Mouse (Mus musculus) heart, embryonic 16.5 days (tissue): ENCODE measurements around the gene Pspc1. TPM values are rescaled to one million over a fixed set of nuclear protein-coding genes. Genes with fewer than 3 reads are reported as not detected.

Experiments
- ATAC-seq: fragments of 200-750 bp; cut with Nextera tagmentation; replicated peaks from 2 replicates; pipeline ENCODE4 v1.8.0; 2017; ENCODE audit warnings: moderate number of reproducible peaks; ENCODE audit not compliant: insufficient read depth, low FRiP score; ENCODE audit errors: extremely low read depth
- H3K27ac ChIP-seq: fragments of 300-500 bp; sonication (generic); 2 replicates; pipeline ENCODE4 v1.5.1; 2014; ENCODE audit warnings: mild to moderate bottlenecking, low read length, control low read depth, moderate library complexity
- H3K27me3 ChIP-seq: fragments of 300-500 bp; sonication (generic); 2 replicates; pipeline ENCODE4 v1.6.1; 2014; ENCODE audit warnings: low read length, mixed read lengths; ENCODE audit not compliant: control insufficient read depth, insufficient read depth
- H3K36me3 ChIP-seq: fragments of 300-500 bp; sonication (generic); 2 replicates; pipeline ENCODE4 v1.6.1; 2014; ENCODE audit not compliant: control insufficient read depth, insufficient read depth
- H3K4me1 ChIP-seq: fragments of 300-500 bp; sonication (generic); 2 replicates; pipeline ENCODE4 v1.6.1; 2014; ENCODE audit warnings: low read length, mixed read lengths; ENCODE audit not compliant: control insufficient read depth, insufficient read depth
- H3K4me2 ChIP-seq: fragments of 300-500 bp; sonication (generic); 2 replicates; pipeline ENCODE4 v1.6.1; 2014; ENCODE audit warnings: low read depth, mild to moderate bottlenecking, control low read depth, low read length
- H3K4me3 ChIP-seq: fragments of 300-500 bp; sonication (generic); 2 replicates; pipeline ENCODE4 v1.5.1; 2014; ENCODE audit warnings: mild to moderate bottlenecking, control low read depth, low read length
- H3K9ac ChIP-seq: fragments of 300-500 bp; sonication (generic); 2 replicates; pipeline ENCODE4 v1.6.1; 2014; ENCODE audit warnings: low read length, control low read depth
- H3K9me3 ChIP-seq: fragments of 300-500 bp; sonication (generic); replicated peaks from 2 replicates; pipeline ENCODE4 v1.6.1; 2016; ENCODE audit warnings: low read length; ENCODE audit not compliant: control insufficient read depth
- WGBS: fragments of 180-500 bp; shearing (Covaris S2); extraction: QIAGEN DNeasy Blood & Tissue Kit; methylation state at CpG from one replicate; pipeline ENCODE4 v1.1.7; 2014; 5-methylcytosine and 5-hydroxymethylcytosine counted together
- polyA plus RNA-seq: library from polyadenylated mRNA; unstranded; fragments of >200 nt; fragmentation: Nextera tagmentation; extraction: Ambion mirVana; gene quantifications from 2 replicates; pipeline ENCODE4 v1.2.1, GENCODE M21; 2015

Gene Pspc1
- polyA plus RNA-seq, 1 experiment from 2014 or later: 19.6 TPM

GRCm38 (mm10) chr14:56740175-56740574 is 37.9 kb downstream of the Pspc1 start:
- no peak for ATAC-seq
- Histone ChIP-seq H3K4me3 (no peak overlapping the region), H3K9ac (no peak overlapping the region), H3K4me2 (no peak overlapping the region), H3K4me1 (no peaks in the 10 kb centered on the region), H3K9me3 (no peaks in the 10 kb centered on the region), H3K27ac (no peak overlapping the region), H3K36me3 (no peaks in the 10 kb centered on the region), H3K27me3 (no peaks in the 10 kb centered on the region)
- WGBS: 89% methylated on average over 1 of the region's 1 CpGs

GRCm38 (mm10) chr14:56726493-56726892 is 51.6 kb downstream of the Pspc1 start:
- no peak overlapping the region for H3K4me3 ChIP-seq
- no peak overlapping the region for H3K27ac ChIP-seq
- no peak for ATAC-seq
- no peaks in the 10 kb centered on the region for H3K27me3 ChIP-seq
- no peak overlapping the region for H3K4me2 ChIP-seq
- H3K9me3 ChIP-seq: no peaks in the 10 kb centered on the region
- 65% methylated on average over 1 of the region's 1 CpGs for WGBS
- H3K36me3 ChIP-seq: 0 out of 2 replicates have a peak, but pooled peaks cover 5% of the 10 kb centered on the region
- H3K9ac ChIP-seq: no peak overlapping the region
- no peaks in the 10 kb centered on the region for H3K4me1 ChIP-seq

GRCm38 (mm10) chr14:56705687-56706086 is 72.4 kb downstream of the Pspc1 start:
- H3K27me3 ChIP-seq: no peaks in the 10 kb centered on the region
- no peaks in the 10 kb centered on the region for H3K9me3 ChIP-seq
- no peak overlapping the region for H3K9ac ChIP-seq
- no peak for ATAC-seq
- H3K4me3 ChIP-seq: no peak overlapping the region
- peaks cover 12% of the 10 kb centered on the region for H3K4me1 ChIP-seq
- peaks cover 10% of the 10 kb centered on the region for H3K36me3 ChIP-seq
- WGBS: 57% methylated on average over 4 of the region's 4 CpGs
- H3K4me2 ChIP-seq: no peak overlapping the region
- H3K27ac ChIP-seq: no peak overlapping the region

- ATAC-seq: no peak
- no peak overlapping the region for H3K4me2 ChIP-seq
- 90% methylated on average over 4 of the region's 4 CpGs for WGBS
- H3K9me3 ChIP-seq: no peaks in the 10 kb centered on the region
- no peak overlapping the region for H3K9ac ChIP-seq
- no peak overlapping the region for H3K4me3 ChIP-seq
- no peak overlapping the region for H3K27ac ChIP-seq
- H3K4me1 ChIP-seq: peaks cover 12% of the 10 kb centered on the region
- no peaks in the 10 kb centered on the region for H3K27me3 ChIP-seq
- H3K36me3 ChIP-seq: peaks cover 25% of the 10 kb centered on the region
Observed at GRCm38 (mm10) chr14:56702644-56703043, 75.5 kb downstream of the Pspc1 start.

GRCm38 (mm10) chr14:56697836-56698235 is 80.3 kb downstream of the Pspc1 start:
- whole genome bisulfite sequencing: 91% methylated on average over 5 of the region's 5 CpGs
- Histone ChIP-seq H3K27me3 (no peaks in the 10 kb centered on the region), H3K36me3 (peaks cover 54% of the 10 kb centered on the region), H3K4me1 (peaks cover 4% of the 10 kb centered on the region; the same call in 1 of the 2 replicates), H3K4me2 (no peak overlapping the region), H3K27ac (no peak overlapping the region), H3K9me3 (no peaks in the 10 kb centered on the region), H3K4me3 (no peak overlapping the region), H3K9ac (no peak overlapping the region)
- ATAC-seq: no peak

GRCm38 (mm10) chr14:56695495-56695894 is 82.6 kb downstream of the Pspc1 start:
- no peak overlapping the region for H3K27ac ChIP-seq
- peaks cover 4% of the 10 kb centered on the region; the same call in 1 of the 2 replicates for H3K4me1 ChIP-seq
- H3K4me2 ChIP-seq: no peak overlapping the region
- ATAC-seq: no peak
- no peaks in the 10 kb centered on the region for H3K27me3 ChIP-seq
- peaks cover 60% of the 10 kb centered on the region for H3K36me3 ChIP-seq
- H3K9me3 ChIP-seq: no peaks in the 10 kb centered on the region
- H3K9ac ChIP-seq: no peak overlapping the region
- 83% methylated on average over 3 of the region's 3 CpGs for WGBS
- H3K4me3 ChIP-seq: no peak overlapping the region

- Histone ChIP-seq H3K36me3 (peaks cover 61% of the 10 kb centered on the region), H3K4me3 (no peak overlapping the region), H3K27ac (no peak overlapping the region), H3K9ac (no peak overlapping the region), H3K27me3 (no peaks in the 10 kb centered on the region), H3K4me1 (no peaks in the 10 kb centered on the region), H3K9me3 (no peaks in the 10 kb centered on the region), H3K4me2 (no peak overlapping the region)
- 83% methylated on average over 1 of the region's 1 CpGs for WGBS
- ATAC-seq: no peak
Observed at GRCm38 (mm10) chr14:56689766-56690165, 88.3 kb downstream of the Pspc1 start.

GRCm38 (mm10) chr14:56689116-56689515 is 89.0 kb downstream of the Pspc1 start:
- Histone ChIP-seq H3K9ac (no peak overlapping the region), H3K36me3 (peaks cover 61% of the 10 kb centered on the region), H3K27ac (no peak overlapping the region), H3K9me3 (no peaks in the 10 kb centered on the region), H3K4me2 (no peak overlapping the region), H3K27me3 (no peaks in the 10 kb centered on the region), H3K4me3 (no peak overlapping the region), H3K4me1 (no peaks in the 10 kb centered on the region)
- 80% methylated on average over 1 of the region's 1 CpGs for WGBS
- ATAC-seq: no peak

GRCm38 (mm10) chr14:56685426-56685825 is 92.7 kb downstream of the Pspc1 start:
- Histone ChIP-seq H3K9me3 (no peaks in the 10 kb centered on the region), H3K4me1 (no peaks in the 10 kb centered on the region), H3K27me3 (no peaks in the 10 kb centered on the region), H3K27ac (no peak overlapping the region), H3K4me3 (no peak overlapping the region), H3K4me2 (no peak overlapping the region), H3K36me3 (peaks cover 58% of the 10 kb centered on the region), H3K9ac (no peak overlapping the region)
- ATAC-seq: no peak
- 50% methylated on average over 1 of the region's 1 CpGs for WGBS
